Mouse (Mus musculus): ENCODE measurements around the gene Uox. TPM values are rescaled to one million over a fixed set of nuclear protein-coding genes. Genes with fewer than 3 reads are reported as not detected.

Uox gene
- polyA plus RNA-seq, 1 experiment = not detected

DNA sequence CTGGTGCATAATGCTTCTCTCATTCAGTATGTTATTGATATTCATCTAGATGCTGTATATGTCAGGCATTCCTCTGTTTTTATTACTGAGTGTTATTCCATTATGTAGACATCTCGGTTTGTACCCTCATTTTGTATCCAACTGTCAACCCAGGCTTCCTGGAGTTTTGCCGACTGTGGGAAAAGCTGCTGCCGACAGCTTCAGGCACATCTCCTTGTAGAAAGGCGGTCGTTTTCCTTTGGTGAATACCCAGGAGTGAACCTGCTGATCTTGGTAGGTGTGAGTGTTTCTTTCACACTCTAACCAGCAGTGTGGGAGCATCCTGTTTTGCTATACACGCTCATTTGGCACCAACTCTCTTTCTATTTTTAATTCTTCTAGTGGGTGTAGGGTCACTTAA is 90.8 kb downstream of the Uox start:
- no peak overlapping the region for H3K4me3 ChIP-seq (ENCODE audit: insufficient read depth, low read length)
- peaks cover 12% of the 10 kb centered on the region for H3K4me1 ChIP-seq (ENCODE audit: control insufficient read depth, insufficient read depth, low read length)
- TF ChIP-seq POLR2A (IDR thresholded peaks at IDR 0.05; ENCODE audit: borderline replicate concordance, low read depth, low read length) = no peak
- no peak overlapping the region for H3K27ac ChIP-seq (ENCODE audit: insufficient read depth, low read depth, low read length)

- Histone ChIP-seq H3K4me1 (ENCODE audit: control insufficient read depth, insufficient read depth, low read length) (peaks cover 10% of the 10 kb centered on the region), H3K4me3 (ENCODE audit: insufficient read depth, low read length) (no peak overlapping the region), H3K27ac (ENCODE audit: insufficient read depth, low read depth, low read length) (no peak overlapping the region)
- no peak for TF ChIP-seq POLR2A (IDR thresholded peaks at IDR 0.05; ENCODE audit: borderline replicate concordance, low read depth, low read length)
- TF ChIP-seq CTCF (IDR thresholded peaks at IDR 0.05; ENCODE audit: low read depth, low read length) = no peak
These were observed 91.7 kb downstream of the Uox start for GRCm38 (mm10) chr3:146661907-146662306.

GRCm38 (mm10) chr3:146671121-146671520 is 100.9 kb downstream of the Uox start:
- peaks cover under 1% of the 10 kb centered on the region; the same call in 1 of the 2 replicates for H3K4me1 ChIP-seq (ENCODE audit: control insufficient read depth, insufficient read depth, low read length)
- H3K27ac ChIP-seq (ENCODE audit: insufficient read depth, low read depth, low read length) = no peak overlapping the region
- TF ChIP-seq POLR2A (IDR thresholded peaks at IDR 0.05; ENCODE audit: borderline replicate concordance, low read depth, low read length) = no peak
- no peak overlapping the region for H3K4me3 ChIP-seq (ENCODE audit: insufficient read depth, low read length)

- Histone ChIP-seq H3K4me3 (ENCODE audit: insufficient read depth, low read length) (no peak overlapping the region), H3K27ac (ENCODE audit: insufficient read depth, low read depth, low read length) (no peak overlapping the region), H3K4me1 (ENCODE audit: control insufficient read depth, insufficient read depth, low read length) (peaks cover 4% of the 10 kb centered on the region; the same call in 1 of the 2 replicates)
- TF ChIP-seq POLR2A (IDR thresholded peaks at IDR 0.05; ENCODE audit: borderline replicate concordance, low read depth, low read length) = no peak
- no peak for TF ChIP-seq CTCF (IDR thresholded peaks at IDR 0.05; ENCODE audit: low read depth, low read length)
These were observed 104.9 kb downstream of the Uox start for GRCm38 (mm10) chr3:146675101-146675500.

DNA sequence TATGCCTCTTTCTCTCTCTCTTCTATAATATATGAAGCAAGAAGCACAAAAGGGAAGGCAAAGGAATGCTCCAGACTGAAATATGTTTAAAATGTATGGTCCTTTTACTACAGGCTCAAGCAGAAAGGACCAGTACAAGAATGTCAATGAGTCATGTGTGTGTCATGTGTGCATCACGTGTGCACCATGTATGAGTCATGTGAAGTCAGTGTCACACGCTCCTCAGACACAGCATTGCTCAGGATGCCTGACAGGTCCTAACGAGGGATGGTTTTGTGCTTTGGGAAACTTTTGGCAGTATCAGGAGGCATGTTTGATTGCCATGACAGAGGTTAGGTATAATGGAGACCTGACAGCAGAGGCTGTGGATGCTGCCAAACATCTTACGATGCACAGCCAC is 106.0 kb downstream of the Uox start:
- H3K4me1 ChIP-seq (ENCODE audit: control insufficient read depth, insufficient read depth, low read length) = peaks cover 4% of the 10 kb centered on the region; the same call in 1 of the 2 replicates
- no peak overlapping the region for H3K27ac ChIP-seq (ENCODE audit: insufficient read depth, low read depth, low read length)
- H3K4me3 ChIP-seq (ENCODE audit: insufficient read depth, low read length) = no peak overlapping the region
- no peak for TF ChIP-seq CTCF (IDR thresholded peaks at IDR 0.05; ENCODE audit: low read depth, low read length)
- no peak for TF ChIP-seq POLR2A (IDR thresholded peaks at IDR 0.05; ENCODE audit: borderline replicate concordance, low read depth, low read length)

DNA sequence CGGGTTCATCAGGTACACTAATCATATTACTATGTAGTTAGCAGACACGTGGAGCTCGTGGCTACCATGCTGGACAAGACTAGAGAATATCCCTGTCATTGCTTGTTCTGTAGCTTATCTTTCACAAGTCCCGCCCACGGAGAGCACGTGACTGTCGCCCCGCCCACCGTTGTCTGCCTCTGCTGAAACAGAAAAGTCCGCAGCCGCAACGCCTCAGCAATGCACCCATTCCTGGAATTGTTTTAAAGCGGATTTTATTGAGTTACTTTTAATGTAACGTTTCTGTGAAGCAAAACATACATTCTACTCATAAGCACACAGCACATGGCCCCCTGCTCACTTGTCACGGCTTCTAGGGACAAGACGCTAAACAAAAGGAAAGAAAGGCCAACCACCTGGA is 109.4 kb downstream of the Uox start:
- Histone ChIP-seq H3K4me3 (ENCODE audit: insufficient read depth, low read length) (no peak overlapping the region), H3K4me1 (ENCODE audit: control insufficient read depth, insufficient read depth, low read length) (peaks cover 10% of the 10 kb centered on the region), H3K27ac (ENCODE audit: insufficient read depth, low read depth, low read length) (no peak overlapping the region)
- no peak for TF ChIP-seq POLR2A (IDR thresholded peaks at IDR 0.05; ENCODE audit: borderline replicate concordance, low read depth, low read length)
- no peak for TF ChIP-seq CTCF (IDR thresholded peaks at IDR 0.05; ENCODE audit: low read depth, low read length)

- TF ChIP-seq POLR2A (IDR thresholded peaks at IDR 0.05; ENCODE audit: borderline replicate concordance, low read depth, low read length) = no peak
- TF ChIP-seq CTCF (IDR thresholded peaks at IDR 0.05; ENCODE audit: low read depth, low read length) = no peak
- Histone ChIP-seq H3K27ac (ENCODE audit: insufficient read depth, low read depth, low read length) (no peak overlapping the region), H3K4me1 (ENCODE audit: control insufficient read depth, insufficient read depth, low read length) (peaks cover 16% of the 10 kb centered on the region), H3K4me3 (ENCODE audit: insufficient read depth, low read length) (no peak overlapping the region)
These were observed 110.4 kb downstream of the Uox start for GRCm38 (mm10) chr3:146680625-146681024.

DNA sequence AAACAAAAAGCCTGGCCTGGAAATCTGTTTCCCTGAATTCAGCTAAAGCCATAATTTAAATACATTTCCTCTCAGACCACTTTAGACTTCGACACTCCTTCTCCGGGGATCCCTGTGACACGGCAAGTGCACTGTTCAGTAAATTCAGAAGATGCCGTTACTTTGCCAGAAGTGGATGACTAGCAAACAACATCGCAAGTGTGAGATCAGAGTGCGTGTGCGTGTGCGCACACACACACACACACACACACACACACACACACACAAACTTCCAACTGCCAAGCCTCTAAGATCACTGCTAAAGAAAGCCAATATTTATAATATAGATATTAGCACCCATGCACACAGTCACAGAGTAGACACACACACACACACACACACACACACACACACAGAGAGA is 111.5 kb downstream of the Uox start:
- peaks cover 12% of the 10 kb centered on the region for H3K4me1 ChIP-seq (ENCODE audit: control insufficient read depth, insufficient read depth, low read length)
- H3K27ac ChIP-seq (ENCODE audit: insufficient read depth, low read depth, low read length) = no peak overlapping the region
- TF ChIP-seq CTCF (IDR thresholded peaks at IDR 0.05; ENCODE audit: low read depth, low read length) = no peak
- no peak for TF ChIP-seq POLR2A (IDR thresholded peaks at IDR 0.05; ENCODE audit: borderline replicate concordance, low read depth, low read length)
- H3K4me3 ChIP-seq (ENCODE audit: insufficient read depth, low read length) = peak overlapping the region; percentile 41

Other genes with a start within 250 kb of the Uox start
- gene Ssx2ip, start 165.8 kb upstream of the Uox start, polyA plus RNA-seq (2012; ENCODE audit: insufficient read depth, insufficient read length, missing spikeins) = 6.1 and 6.9 TPM in 2 replicates
- gene Ctbs, start 120.6 kb upstream of the Uox start, polyA plus RNA-seq (2012; ENCODE audit: insufficient read depth, insufficient read length, missing spikeins) = 27.2 and 31.6 TPM in 2 replicates
- gene Spata1, start 70.7 kb upstream of the Uox start, polyA plus RNA-seq (2012; ENCODE audit: insufficient read depth, insufficient read length, missing spikeins) = 4.0 and 7.2 TPM in 2 replicates
- gene Gng5, start 70.6 kb upstream of the Uox start, polyA plus RNA-seq (2012; ENCODE audit: insufficient read depth, insufficient read length, missing spikeins) = 450 and 503 TPM in 2 replicates
- gene Rpf1, start 49.0 kb upstream of the Uox start, polyA plus RNA-seq (2012; ENCODE audit: insufficient read depth, insufficient read length, missing spikeins) = 39.9 and 47.4 TPM in 2 replicates
- not detected in 2 replicates for gene Dnase2b, start 45.2 kb downstream of the Uox start, polyA plus RNA-seq (2012; ENCODE audit: insufficient read depth, insufficient read length, missing spikeins)
- not detected in 2 replicates for gene 4930503B20Rik, start 80.9 kb downstream of the Uox start, polyA plus RNA-seq (2012; ENCODE audit: insufficient read depth, insufficient read length, missing spikeins)
- gene Samd13, start 115.2 kb downstream of the Uox start, polyA plus RNA-seq (2012; ENCODE audit: insufficient read depth, insufficient read length, missing spikeins) = not detected in 2 replicates
- 107 and 120 TPM in 2 replicates for gene Prkacb, start 242.6 kb downstream of the Uox start, polyA plus RNA-seq (2012; ENCODE audit: insufficient read depth, insufficient read length, missing spikeins)